Mouse (Mus musculus) erythroblast, embryonic 14.5 days (primary cell): ENCODE measurements around the gene Gnas. TPM values are rescaled to one million over a fixed set of nuclear protein-coding genes. Genes with fewer than 3 reads are reported as not detected.
"Not testable (repeated sequence)": the region's sequence is repeated elsewhere in the genome, so short reads cannot be mapped to it uniquely, and the experiment has no call there.

Source experiments
- H3K27me3 ChIP-seq: 2 replicates; pipeline ENCODE4 v1.6.1; 2012; ENCODE audit warnings: inconsistent platforms; ENCODE audit not compliant: control insufficient read depth
- H3K36me3 ChIP-seq: 2 replicates; pipeline ENCODE4 v1.6.1; 2012; ENCODE audit warnings: mild to moderate bottlenecking, inconsistent platforms; ENCODE audit not compliant: control insufficient read depth
- H3K4me1 ChIP-seq: 2 replicates; pipeline ENCODE4 v1.6.1; 2012; ENCODE audit warnings: inconsistent platforms; ENCODE audit not compliant: control insufficient read depth
- H3K4me3 ChIP-seq: replicated peaks from 2 replicates; pipeline ENCODE3; 2012; ENCODE audit warnings: moderate library complexity, mild to moderate bottlenecking, inconsistent platforms
- H3K9me3 ChIP-seq: 2 replicates; pipeline ENCODE4 v1.6.1; 2012; ENCODE audit warnings: low read length, inconsistent platforms, mixed read lengths; ENCODE audit not compliant: control insufficient read depth
- GATA1 ChIP-seq: IDR thresholded peaks from 2 replicates; pipeline ENCODE4 v1.6.1; 2012; ENCODE audit warnings: low read length, inconsistent platforms, mixed read lengths
- TAL1 ChIP-seq: IDR thresholded peaks from 3 replicates; pipeline ENCODE4 v1.6.1; 2012; ENCODE audit warnings: low read length, inconsistent platforms, mixed read lengths
- polyA plus RNA-seq: library from polyadenylated mRNA; stranded (reverse); fragments of >175 nt; gene quantifications from 2 replicates; pipeline ENCODE4 v1.2.3, GENCODE M21; 2012

The Gnas gene
- polyA plus RNA-seq, 1 experiment, result 73.8 TPM

- Histone ChIP-seq H3K4me1 (peaks cover 25% of the 10 kb centered on the region), H3K36me3 (peaks cover 85% of the 10 kb centered on the region), H3K4me3 (no peak overlapping the region), H3K9me3 (no peaks in the 10 kb centered on the region; the same call in 1 of the 2 replicates), H3K27me3 (no peaks in the 10 kb centered on the region)
- TF ChIP-seq TAL1, result no peak
- no peak for TF ChIP-seq GATA1
These were observed 56.2 kb downstream of the Gnas start for GRCm38 (mm10) chr2:174340229-174340892.

- TF ChIP-seq TAL1, result no peak
- no peak for TF ChIP-seq GATA1
- H3K4me1 ChIP-seq, result peaks cover 25% of the 10 kb centered on the region
- H3K27me3 ChIP-seq, result no peaks in the 10 kb centered on the region
- H3K4me3 ChIP-seq, result no peak overlapping the region
- peaks cover 89% of the 10 kb centered on the region for H3K36me3 ChIP-seq
- H3K9me3 ChIP-seq, result no peaks in the 10 kb centered on the region; the same call in 1 of the 2 replicates
These were observed 56.9 kb downstream of the Gnas start for GRCm38 (mm10) chr2:174340893-174341580.

DNA sequence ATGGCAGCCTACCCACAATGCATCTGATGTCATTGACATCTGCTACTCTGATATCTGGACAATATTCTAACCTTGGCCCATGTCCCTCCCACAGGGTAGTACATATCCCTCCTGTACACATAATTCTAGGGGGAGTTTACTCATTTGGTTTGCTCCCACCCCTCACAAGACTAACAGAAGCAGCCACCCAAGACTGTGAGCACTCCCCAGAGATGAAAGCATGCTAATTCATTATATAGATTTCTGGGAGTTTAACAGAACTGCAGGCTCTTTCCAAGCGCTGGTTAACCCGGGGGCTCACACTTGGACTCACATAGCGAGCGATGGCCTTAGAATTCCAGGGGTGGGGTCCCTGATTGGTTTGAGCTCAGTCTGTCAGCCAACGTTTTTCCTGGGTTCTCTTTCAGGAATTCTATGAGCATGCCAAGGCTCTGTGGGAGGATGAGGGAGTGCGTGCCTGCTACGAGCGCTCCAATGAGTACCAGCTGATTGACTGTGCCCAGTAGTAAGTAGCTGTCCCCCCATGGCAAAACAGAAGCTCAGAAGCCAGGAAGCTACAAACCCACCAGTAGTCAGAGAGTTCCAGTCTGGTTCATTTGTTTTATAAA, 58.8 kb downstream of the Gnas start:
- H3K27me3 ChIP-seq, result no peaks in the 10 kb centered on the region
- H3K9me3 ChIP-seq, result no peaks in the 10 kb centered on the region; the same call in 1 of the 2 replicates
- TF ChIP-seq GATA1, result no peak
- TF ChIP-seq TAL1, result no peak
- no peak overlapping the region for H3K4me3 ChIP-seq
- H3K36me3 ChIP-seq, result peaks cover 87% of the 10 kb centered on the region
- H3K4me1 ChIP-seq, result peaks cover 25% of the 10 kb centered on the region

GRCm38 (mm10) chr2:174343566-174343965, 59.4 kb downstream of the Gnas start:
- H3K27me3 ChIP-seq, result no peaks in the 10 kb centered on the region
- peaks cover 84% of the 10 kb centered on the region for H3K36me3 ChIP-seq
- H3K9me3 ChIP-seq, result no peaks in the 10 kb centered on the region; the same call in 1 of the 2 replicates
- TF ChIP-seq TAL1 (no peak), GATA1 (no peak)
- no peak overlapping the region for H3K4me3 ChIP-seq
- H3K4me1 ChIP-seq, result peaks cover 25% of the 10 kb centered on the region

DNA sequence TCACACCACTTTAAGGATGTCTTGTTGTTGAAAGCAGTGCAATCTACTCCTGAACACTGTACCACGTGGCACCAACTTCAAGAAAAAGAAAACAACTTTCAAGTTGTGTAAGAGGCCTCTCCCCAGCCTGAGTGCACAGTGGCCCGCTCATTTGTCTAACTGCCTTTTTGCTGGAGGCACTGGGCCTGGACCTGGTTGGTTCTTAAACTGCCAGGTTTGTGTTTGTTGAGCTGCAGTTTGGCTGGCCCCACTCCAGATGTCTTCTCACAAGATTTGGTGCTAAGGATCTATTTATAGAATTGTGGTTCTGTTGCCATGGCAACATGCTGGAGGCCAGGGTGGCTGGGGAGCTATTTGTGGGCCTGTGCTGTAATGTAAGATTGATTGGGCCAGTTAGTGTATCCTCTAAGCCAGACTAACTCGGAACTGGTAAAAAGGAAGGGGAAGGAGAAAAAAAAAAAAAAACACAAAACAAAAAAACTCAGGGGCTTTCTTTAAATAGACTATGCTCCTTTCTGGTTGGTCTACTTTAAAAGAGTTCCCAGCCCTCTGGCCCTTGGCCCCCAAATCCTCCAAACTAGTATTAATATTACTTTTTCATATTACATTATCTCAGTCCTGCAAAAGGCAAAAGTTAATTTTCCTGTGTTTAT, 60.0 kb downstream of the Gnas start:
- Histone ChIP-seq H3K36me3 (peaks cover 79% of the 10 kb centered on the region), H3K4me1 (peaks cover 22% of the 10 kb centered on the region), H3K9me3 (no peaks in the 10 kb centered on the region; the same call in 1 of the 2 replicates), H3K4me3 (no peak overlapping the region), H3K27me3 (no peaks in the 10 kb centered on the region)
- TF ChIP-seq TAL1, result no peak
- no peak for TF ChIP-seq GATA1

DNA sequence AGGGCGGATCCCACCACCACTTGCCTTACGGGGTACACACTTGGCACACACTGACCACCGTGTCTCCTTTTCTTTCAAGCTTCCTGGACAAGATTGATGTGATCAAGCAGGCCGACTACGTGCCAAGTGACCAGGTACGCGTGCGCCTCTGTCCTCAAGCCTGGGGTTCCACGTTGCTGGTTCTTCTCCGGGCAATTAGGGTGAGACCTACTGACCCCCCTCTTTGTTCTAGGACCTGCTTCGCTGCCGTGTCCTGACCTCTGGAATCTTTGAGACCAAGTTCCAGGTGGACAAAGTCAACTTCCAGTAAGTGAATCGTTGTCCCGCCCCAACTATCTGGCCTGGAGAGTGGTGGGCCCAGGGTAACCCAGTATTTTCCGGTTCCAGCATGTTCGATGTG, 60.9 kb downstream of the Gnas start:
- peaks cover 16% of the 10 kb centered on the region for H3K4me1 ChIP-seq
- H3K27me3 ChIP-seq, result no peaks in the 10 kb centered on the region
- H3K9me3 ChIP-seq, result no peaks in the 10 kb centered on the region; the same call in 1 of the 2 replicates
- TF ChIP-seq TAL1 (no peak), GATA1 (no peak)
- no peak overlapping the region for H3K4me3 ChIP-seq
- peaks cover 72% of the 10 kb centered on the region for H3K36me3 ChIP-seq

DNA sequence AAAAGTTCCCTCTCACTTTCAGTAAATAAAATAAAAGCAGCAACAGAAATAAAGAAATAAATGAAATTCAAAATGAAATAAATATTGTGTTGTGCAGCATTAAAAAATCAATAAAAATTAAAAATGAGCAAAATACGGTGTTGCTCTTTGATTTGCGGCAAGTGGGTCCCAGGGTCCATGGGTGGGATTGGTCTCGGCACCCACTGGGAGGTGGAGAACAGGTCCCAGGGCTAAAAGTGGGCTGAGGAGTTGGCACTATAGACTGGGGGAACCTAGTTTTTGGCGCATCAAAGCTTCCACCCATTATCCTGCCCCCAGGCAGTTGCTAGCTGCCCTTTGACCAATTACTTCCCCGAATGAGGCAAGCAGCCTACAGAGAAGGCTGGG, 62.5 kb downstream of the Gnas start, which contains the start of gene Gm20721:
TSS of gene Gm20721 (minus strand) at position 101 of the 387 bp plus-strand sequence.
- Histone ChIP-seq H3K4me1 (peaks cover 5% of the 10 kb centered on the region; the same call in 1 of the 2 replicates), H3K9me3 (no peaks in the 10 kb centered on the region; the same call in 1 of the 2 replicates), H3K27me3 (no peaks in the 10 kb centered on the region), H3K4me3 (no peak within 1 kb of the TSS), H3K36me3 (peaks cover 56% of the 10 kb centered on the region)
- TF ChIP-seq GATA1, result no peak
- TF ChIP-seq TAL1, result no peak

GRCm38 (mm10) chr2:174346999-174347668, 63.0 kb downstream of the Gnas start:
- not testable (repeated sequence) for H3K4me3 ChIP-seq, H3K9me3 ChIP-seq, H3K4me1 ChIP-seq, H3K27me3 ChIP-seq
- peaks cover 51% of the 10 kb centered on the region for H3K36me3 ChIP-seq
